Mouse (Mus musculus) embryonic fibroblast, embryonic 13.5 days (primary cell): ENCODE measurements around the gene Ifnar2.

Source experiments
- CTCF ChIP-seq: IDR thresholded peaks from 2 replicates; pipeline ENCODE4 v1.5.1; 2011; ENCODE audit warnings: mild to moderate bottlenecking, control low read depth, low read length, moderate library complexity, borderline replicate concordance; ENCODE audit not compliant: insufficient read depth
- POLR2A ChIP-seq: IDR thresholded peaks from 2 replicates; pipeline ENCODE4 v1.6.1; 2011; ENCODE audit warnings: low read depth, mild to moderate bottlenecking, control low read depth, low read length, moderate library complexity

GRCm38 (mm10) chr16:91413102-91413844 lies 40.7 kb downstream of the Ifnar2 start:
- TF ChIP-seq CTCF, result no peak
- TF ChIP-seq POLR2A, result 0 out of 2 replicates have a peak, but pooled peaks have one; percentile 6
